Mouse (Mus musculus): ENCODE data around the gene Rgs10.

Gene Rgs10

GRCm38 (mm10) chr7:128374156-128374555, 44.4 kb downstream of the Rgs10 start:
- no peak for DNase-seq (ENCODE audit: low spot score in 2 of 2)

DNA sequence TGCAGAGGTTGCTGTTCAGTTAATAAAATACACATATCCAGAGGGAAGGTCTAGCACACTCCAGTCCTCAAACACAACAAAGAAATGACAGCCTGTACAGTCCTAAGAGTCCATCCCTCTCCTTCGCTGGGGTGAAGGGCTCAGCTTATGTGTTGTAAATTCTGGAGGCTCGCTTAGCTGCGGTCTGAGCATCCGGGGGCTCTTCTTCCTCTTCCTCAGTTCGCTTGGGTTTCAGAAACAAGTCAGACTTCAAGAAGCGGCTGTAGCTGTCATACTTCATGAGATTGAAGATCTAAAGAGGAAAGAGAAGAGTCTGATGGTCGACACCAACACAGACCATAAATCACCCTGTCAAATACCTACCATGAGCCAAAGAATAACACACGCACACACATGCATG, 44.8 kb downstream of the Rgs10 start:
- DNase-seq (ENCODE audit: low spot score in 2 of 2): no peak

- no peak for DNase-seq (ENCODE audit: low spot score in 2 of 2)
Observed at GRCm38 (mm10) chr7:128372331-128372730, 46.2 kb downstream of the Rgs10 start.

DNA sequence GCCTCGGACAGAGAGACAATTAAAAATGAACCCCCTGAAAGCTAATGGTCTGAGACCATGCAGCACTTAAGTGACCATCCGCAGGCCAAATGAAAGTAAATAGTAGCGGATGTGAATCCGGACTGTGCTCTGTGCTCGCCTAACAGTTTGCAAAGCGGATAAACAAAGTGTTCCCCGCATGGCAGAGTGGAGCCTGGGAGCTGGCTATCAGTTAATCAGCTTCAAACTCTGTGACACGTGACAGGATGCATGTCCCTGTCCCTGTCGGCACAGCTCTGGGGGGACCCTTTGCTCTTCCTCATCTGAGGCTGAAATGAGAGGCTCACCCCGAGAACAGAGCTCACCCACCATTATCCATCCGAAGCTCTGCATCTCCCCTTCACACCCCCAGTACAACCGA, 49.2 kb downstream of the Rgs10 start:
- no peak for DNase-seq (ENCODE audit: low spot score in 2 of 2)

DNA sequence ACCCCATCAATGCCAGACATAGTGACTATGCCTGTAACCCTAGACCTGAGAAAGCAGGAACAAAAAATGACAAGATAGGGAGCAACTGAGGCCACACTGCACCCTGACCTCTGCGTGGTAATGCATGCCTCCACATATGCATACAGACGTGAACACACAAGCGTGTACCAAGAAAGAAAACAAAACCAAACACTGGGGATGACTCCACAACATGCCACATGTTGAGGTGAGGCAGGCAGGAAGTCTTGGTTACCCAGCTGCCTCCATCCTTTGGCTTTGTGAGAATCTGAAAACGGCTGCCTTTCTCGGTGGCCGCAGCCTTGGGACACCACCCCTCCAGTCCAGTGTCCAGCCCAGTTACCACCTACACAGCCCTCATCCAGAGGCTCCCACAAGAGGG, 49.7 kb downstream of the Rgs10 start:
- no peak for DNase-seq (ENCODE audit: low spot score in 2 of 2)

GRCm38 (mm10) chr7:128366654-128367053, 51.9 kb downstream of the Rgs10 start:
- DNase-seq (ENCODE audit: low spot score in 2 of 2): no peak

GRCm38 (mm10) chr7:128365096-128365715, 53.4 kb downstream of the Rgs10 start:
- no peak for DNase-seq (ENCODE audit: low spot score in 2 of 2)

GRCm38 (mm10) chr7:128364526-128364925, 54.0 kb downstream of the Rgs10 start:
- no peak for DNase-seq (ENCODE audit: low spot score in 2 of 2)

GRCm38 (mm10) chr7:128363806-128364205, 54.8 kb downstream of the Rgs10 start:
- DNase-seq (ENCODE audit: low spot score in 2 of 2): no peak

DNA sequence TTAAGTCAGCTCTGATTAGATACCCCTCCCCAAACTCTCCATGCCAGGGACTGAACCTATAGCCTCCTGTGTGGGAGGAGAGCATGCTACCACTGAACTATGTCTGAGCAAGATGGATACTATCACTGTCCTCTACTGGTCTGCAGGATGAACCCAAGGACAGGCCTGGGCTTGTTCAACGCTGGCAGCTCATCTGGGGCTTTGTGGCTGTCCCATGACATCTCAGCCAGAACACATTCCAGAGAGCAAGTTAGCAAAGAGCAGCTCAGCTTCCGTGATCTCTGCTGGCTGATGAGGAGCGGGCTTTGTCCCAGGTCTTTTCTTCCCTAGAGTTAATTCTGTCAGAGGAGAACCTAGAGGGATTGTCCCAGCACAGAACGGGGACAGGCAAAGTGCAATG, 55.6 kb downstream of the Rgs10 start:
- no peak for DNase-seq (ENCODE audit: low spot score in 2 of 2)

GRCm38 (mm10) chr7:128359741-128360140, 58.8 kb downstream of the Rgs10 start:
- no peak for DNase-seq (ENCODE audit: low spot score in 2 of 2)

DNA sequence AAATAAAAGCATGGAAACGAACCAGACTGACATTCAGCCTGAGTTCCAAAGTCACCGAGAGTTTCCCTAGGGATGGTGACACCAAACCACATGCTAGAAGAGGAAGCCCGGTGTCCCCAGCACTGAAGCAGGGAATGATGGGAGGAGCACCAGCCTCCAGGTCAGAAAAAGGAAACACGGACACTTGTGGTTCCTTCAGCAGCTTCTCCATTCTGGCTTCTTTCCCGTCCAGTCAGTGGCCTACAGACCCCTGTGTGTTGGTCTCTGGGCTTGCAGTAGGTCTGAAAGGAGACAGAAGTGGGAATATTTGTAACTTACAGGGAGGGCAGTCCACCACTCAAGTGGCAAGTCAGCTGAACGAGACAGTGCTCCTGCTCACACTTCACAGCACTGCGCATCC, 59.4 kb downstream of the Rgs10 start:
- DNase-seq (ENCODE audit: low spot score in 2 of 2): no peak

DNA sequence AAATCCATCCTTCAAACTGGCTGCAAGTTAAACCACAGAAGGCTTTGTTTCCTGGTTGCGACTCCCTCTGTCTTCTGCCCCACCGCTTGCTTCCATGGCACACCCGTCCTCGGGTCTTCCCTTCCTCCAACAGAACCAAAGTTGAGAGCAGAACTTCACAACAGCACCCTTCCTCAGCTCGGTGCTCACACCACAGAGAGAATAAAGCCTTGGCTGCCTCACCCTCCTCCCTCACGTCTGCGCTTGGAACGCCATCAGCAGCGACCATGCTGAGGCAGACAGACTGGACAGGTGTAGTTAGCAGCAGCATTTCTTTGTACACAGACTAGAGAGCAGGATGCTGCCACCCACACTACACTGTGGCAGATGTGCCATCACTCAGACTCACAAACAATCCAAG, 59.8 kb downstream of the Rgs10 start:
- DNase-seq (ENCODE audit: low spot score in 2 of 2): no peak

- no peak for DNase-seq (ENCODE audit: low spot score in 2 of 2)
Observed at GRCm38 (mm10) chr7:128356868-128357755, 61.4 kb downstream of the Rgs10 start.

DNA sequence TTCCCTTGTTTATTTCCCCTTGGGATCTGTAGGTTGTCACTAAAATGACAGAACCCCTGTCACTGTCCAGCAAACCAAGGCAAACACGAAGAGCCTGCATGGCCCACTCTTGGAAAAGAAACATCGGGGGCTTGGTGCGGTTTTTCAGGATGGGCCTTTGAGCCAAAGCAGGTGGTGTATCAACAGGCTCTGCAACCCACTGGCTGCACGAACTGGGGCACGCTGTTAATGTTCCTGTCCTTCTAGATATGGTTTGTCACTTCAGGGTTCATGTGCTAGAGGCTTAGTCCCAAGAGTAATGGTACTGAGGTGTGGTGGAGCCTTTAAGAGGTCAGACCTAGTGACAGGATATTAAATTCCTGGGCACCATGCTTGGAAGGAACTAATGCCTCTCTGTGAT, 63.1 kb downstream of the Rgs10 start:
- no peak for DNase-seq (ENCODE audit: low spot score in 2 of 2)

DNA sequence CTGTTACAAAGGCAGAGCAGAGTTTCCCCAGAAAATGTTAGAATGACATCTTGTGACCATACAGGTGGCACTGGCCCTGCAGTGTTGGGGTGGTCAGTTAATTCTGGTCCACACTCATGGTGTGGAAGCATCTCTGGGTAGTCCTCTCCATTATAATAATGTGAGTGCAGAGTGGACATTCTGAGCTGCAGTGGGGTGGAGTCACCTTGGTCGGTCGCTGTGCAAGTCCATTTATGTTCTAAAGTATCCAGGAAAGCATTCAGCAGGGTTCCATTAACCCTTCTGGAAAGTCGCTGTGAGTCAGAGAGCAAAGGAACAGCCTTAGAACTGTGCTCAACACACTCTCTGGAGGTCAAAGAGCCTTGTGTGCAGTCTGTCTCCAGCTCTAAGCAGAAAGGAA, 65.8 kb downstream of the Rgs10 start:
- peak in 1 of 2 experiments; percentile 7 for DNase-seq (ENCODE audit: low spot score in 2 of 2)

- DNase-seq (ENCODE audit: low spot score in 2 of 2): no peak
Observed at GRCm38 (mm10) chr7:128351176-128351575, 67.4 kb downstream of the Rgs10 start.

GRCm38 (mm10) chr7:128350316-128350715, 68.2 kb downstream of the Rgs10 start:
- peak in 1 of 2 experiments; percentile 54 for DNase-seq (ENCODE audit: low spot score in 2 of 2)

DNA sequence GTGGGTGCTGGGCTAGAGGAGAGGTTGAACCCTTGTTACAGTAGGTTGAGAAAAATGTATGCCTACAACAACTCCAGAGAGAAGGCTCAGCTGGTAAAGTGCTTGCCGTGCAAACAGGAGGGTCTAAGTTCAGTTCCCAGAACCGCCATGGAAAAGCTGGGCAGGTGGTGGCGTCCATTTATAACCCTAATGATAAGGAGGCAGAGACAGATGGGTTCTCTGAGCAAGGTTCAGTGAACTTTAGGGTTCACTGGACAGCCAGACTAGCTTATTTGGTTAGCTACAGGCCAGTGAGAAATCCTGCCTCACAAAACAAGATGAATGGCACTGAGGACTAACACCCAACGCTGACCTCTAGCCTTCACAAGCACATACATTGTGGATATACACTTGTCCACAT, 68.8 kb downstream of the Rgs10 start:
- no peak for DNase-seq (ENCODE audit: low spot score in 2 of 2)

DNA sequence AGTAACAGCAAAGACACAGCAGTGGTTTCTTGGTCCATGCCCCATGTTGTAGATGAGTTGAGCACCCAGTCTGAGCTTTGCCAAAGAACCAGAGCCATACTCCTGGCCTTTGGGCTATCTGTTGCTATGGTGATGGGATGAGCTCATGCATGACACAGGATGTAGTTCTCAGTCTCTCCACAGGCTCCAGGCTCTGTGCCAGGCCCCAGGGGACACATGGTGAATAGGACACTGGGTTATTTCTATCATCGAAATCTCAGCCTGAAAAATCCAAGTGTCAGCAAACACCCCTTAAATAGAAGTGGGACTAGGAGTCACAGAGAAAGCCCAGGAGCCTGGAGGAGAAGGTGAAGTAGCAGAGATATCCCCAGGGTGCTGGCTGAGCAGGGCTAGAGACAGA, 70.0 kb downstream of the Rgs10 start:
- no peak for DNase-seq (ENCODE audit: low spot score in 2 of 2)

DNA sequence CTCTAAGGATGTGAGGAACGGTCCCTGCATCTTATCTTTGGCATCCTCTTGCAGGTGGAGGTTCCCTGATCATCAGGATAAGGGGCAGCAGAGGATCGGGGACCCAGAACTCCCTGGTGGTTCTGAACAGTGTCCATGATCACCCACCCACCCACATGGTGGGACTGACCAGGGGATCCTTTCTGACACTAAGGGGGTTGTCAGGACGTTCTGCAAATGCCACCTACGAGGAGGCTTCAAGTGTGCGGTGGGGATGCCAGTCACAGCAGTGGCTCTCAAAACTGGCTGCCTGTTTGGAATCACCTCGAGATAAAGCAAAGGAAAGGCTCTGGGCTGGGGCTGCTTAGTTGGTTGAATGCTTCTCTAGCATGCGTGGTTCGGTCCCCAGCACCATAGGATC, 71.6 kb downstream of the Rgs10 start:
- DNase-seq (ENCODE audit: low spot score in 2 of 2): no peak

- no peak for DNase-seq (ENCODE audit: low spot score in 2 of 2)
Observed at GRCm38 (mm10) chr7:128346522-128346921, 72.0 kb downstream of the Rgs10 start.

- no peak for DNase-seq (ENCODE audit: low spot score in 2 of 2)
Observed at GRCm38 (mm10) chr7:128345691-128346090, 72.9 kb downstream of the Rgs10 start.

Data from urinary bladder, postnatal 4 days (tissue).